In genomic region chr9:20972141-20972992, GRCm38 (mm10) we compare ENCODE assay signal across 8 mouse cellular contexts. TPM values are rescaled to one million over a fixed set of nuclear protein-coding genes. Genes with fewer than 3 reads are reported as not detected.
A peak's percentile ranks its signal among the peaks of the same experiment; 100 is the strongest.
DNase-seq lines count a peak whose midpoint lies in the region; ATAC-seq lines count a peak whose summit lies in the region.

No protein-coding gene starts in this region.

- H3K4me3 ChIP-seq in embryonic facial prominence, embryonic 15.5 days (replicated peaks) = peak overlapping the region; percentile 97
- peak overlapping the region; percentile 15; the same call in 1 of the 2 replicates for H3K4me3 ChIP-seq in neural tube, embryonic 11.5 days (ENCODE audit: low read depth, low read length)

- peak overlapping the region; percentile 85 for H3K4me2 ChIP-seq in embryonic facial prominence, embryonic 15.5 days (replicated peaks)
- H3K4me2 ChIP-seq in neural tube, embryonic 11.5 days (ENCODE audit: low read depth) = peak overlapping the region; percentile 42

- H3K36me3 ChIP-seq in embryonic facial prominence, embryonic 15.5 days = peaks cover 24% of the 10 kb centered on the region
- H3K36me3 ChIP-seq in neural tube, embryonic 11.5 days (ENCODE audit: control insufficient read depth, insufficient read depth, low read length) = peaks cover 4% of the 10 kb centered on the region; the same call in 1 of the 2 replicates

- peak overlapping the region; percentile 44; the same call in 1 of the 2 replicates for H3K9ac ChIP-seq in embryonic facial prominence, embryonic 15.5 days
- peak overlapping the region; percentile 49 for H3K9ac ChIP-seq in neural tube, embryonic 11.5 days (ENCODE audit: low read length)

- no peaks in the 10 kb centered on the region for H3K9me3 ChIP-seq in embryonic facial prominence, embryonic 15.5 days (replicated peaks)
- H3K9me3 ChIP-seq in neural tube, embryonic 11.5 days (ENCODE audit: control insufficient read depth, low read length) = no peaks in the 10 kb centered on the region

- WGBS in embryonic facial prominence, embryonic 15.5 days = 3% methylated on average over 28 of the region's 28 CpGs
- 35% methylated on average over 28 of the region's 28 CpGs for WGBS in neural tube, embryonic 11.5 days

- peaks cover 65% of the 10 kb centered on the region for H3K4me1 ChIP-seq in embryonic facial prominence, embryonic 15.5 days
- H3K4me1 ChIP-seq in neural tube, embryonic 11.5 days (ENCODE audit: control insufficient read depth, insufficient read depth, low read length) = peaks cover 21% of the 10 kb centered on the region

- DNase-seq in adrenal gland, adult 2 months = peak; percentile 70
- DNase-seq in adrenal gland, adult 18-20 months (ENCODE audit: low spot score in 2 of 2) = no peak
- DNase-seq in heart, adult 9 months (ENCODE audit: low spot score in 2 of 2) = peak; percentile 72 to 78
- DNase-seq in kidney, adult 9 months = peak; percentile 43
- peak; percentile 31 for DNase-seq in left cerebral cortex, postnatal 4 days
- peak; percentile 66 for DNase-seq in neural tube, embryonic 11.5 days (ENCODE audit: low spot score)

- H3K27ac ChIP-seq in embryonic facial prominence, embryonic 15.5 days (replicated peaks) = peak overlapping the region; percentile 99
- H3K27ac ChIP-seq in neural tube, embryonic 11.5 days (ENCODE audit: low read depth, low read length) = peak overlapping the region; percentile 57; the same call in 1 of the 2 replicates

- intact Hi-C loops in left cerebral cortex, postnatal 4 days (cut with DNase I) = no loop called here

- ATAC-seq in embryonic facial prominence, embryonic 15.5 days (ENCODE audit: insufficient number of reproducible peaks, low FRiP score, low TSS enrichment, low read depth) = peak; percentile 77
- ATAC-seq in neural tube, embryonic 11.5 days (ENCODE audit: insufficient read depth, low FRiP score, low TSS enrichment) = peak; percentile 31; the same call in 1 of the 2 replicates
- no peak for ATAC-seq in megakaryocyte-erythroid progenitor cell, adult 5-6 weeks (replicated peaks; ENCODE audit: low FRiP score, low TSS enrichment, poor library complexity, severe bottlenecking)

- no peaks in the 10 kb centered on the region for H3K27me3 ChIP-seq in embryonic facial prominence, embryonic 15.5 days
- no peaks in the 10 kb centered on the region for H3K27me3 ChIP-seq in neural tube, embryonic 11.5 days (ENCODE audit: control insufficient read depth, insufficient read depth, low read length)

RNA-seq across cellular contexts. Expression of gene S1pr2, which starts 4.2 kb away (rescaled TPM):
- 10 to 100 TPM; 20.4 to 26.6 TPM for total RNA-seq in adrenal gland, adult 2 months (2021)
- polyA plus RNA-seq in adrenal gland, adult 2 months (2012; rRNA removed) = 14.8 and 15.7 TPM in 2 replicates
- total RNA-seq in adrenal gland, adult 18-20 months (2021) = 10 to 100 TPM; 18.3 to 22.0 TPM
- polyA plus RNA-seq in embryonic facial prominence, embryonic 15.5 days (2015; fragmentation: Nextera tagmentation; extraction: Ambion mirVana) = 61.8 and 68.5 TPM in 2 replicates
- 1 to 10 TPM; 4.5 to 5.5 TPM for total RNA-seq in left cerebral cortex, postnatal 4 days (2021)
- polyA plus RNA-seq in neural tube, embryonic 11.5 days (2014; fragmentation: Nextera tagmentation; extraction: Ambion mirVana) = 24.8 and 28.5 TPM in 2 replicates
- total RNA-seq in megakaryocyte-erythroid progenitor cell, adult 5-6 weeks (2014; fragmentation: Nextera tagmentation) = 1.7 and 3.4 TPM in 2 replicates
- 0.46 TPM in 1 of 2 replicates, not detected in the other for total RNA-seq in megakaryocyte-erythroid progenitor cell, adult 5-6 weeks (2017)

RNA-seq across cellular contexts. Expression of gene Dnmt1, which starts 12.7 kb away (rescaled TPM):
- total RNA-seq in adrenal gland, adult 2 months (2021) = 10 to 100 TPM; 43.0 to 44.0 TPM
- 29.6 and 29.8 TPM in 2 replicates for polyA plus RNA-seq in adrenal gland, adult 2 months (2012; rRNA removed)
- 10 to 100 TPM; 33.6 to 34.9 TPM for total RNA-seq in adrenal gland, adult 18-20 months (2021)
- 77.2 and 78.4 TPM in 2 replicates for polyA plus RNA-seq in embryonic facial prominence, embryonic 15.5 days (2015; fragmentation: Nextera tagmentation; extraction: Ambion mirVana)
- 10 to 100 TPM; 86.1 to 88.5 TPM for total RNA-seq in left cerebral cortex, postnatal 4 days (2021)
- 70.3 and 72.7 TPM in 2 replicates for polyA plus RNA-seq in neural tube, embryonic 11.5 days (2014; fragmentation: Nextera tagmentation; extraction: Ambion mirVana)
- total RNA-seq in megakaryocyte-erythroid progenitor cell, adult 5-6 weeks (2014; fragmentation: Nextera tagmentation) = 163 and 192 TPM in 2 replicates
- 190 and 210 TPM in 2 replicates for total RNA-seq in megakaryocyte-erythroid progenitor cell, adult 5-6 weeks (2017)

RNA-seq across cellular contexts. Expression of gene Mrpl4, which starts 30.2 kb away (rescaled TPM):
- total RNA-seq in adrenal gland, adult 2 months (2021) = 100 to 1,000 TPM; 120 to 130 TPM
- polyA plus RNA-seq in adrenal gland, adult 2 months (2012; rRNA removed) = 245 and 270 TPM in 2 replicates
- 100 to 1,000 TPM; 122 to 124 TPM for total RNA-seq in adrenal gland, adult 18-20 months (2021)
- polyA plus RNA-seq in embryonic facial prominence, embryonic 15.5 days (2015; fragmentation: Nextera tagmentation; extraction: Ambion mirVana) = 122 and 126 TPM in 2 replicates
- total RNA-seq in left cerebral cortex, postnatal 4 days (2021) = 10 to 100 TPM; 45.2 to 49.3 TPM
- 131 and 135 TPM in 2 replicates for polyA plus RNA-seq in neural tube, embryonic 11.5 days (2014; fragmentation: Nextera tagmentation; extraction: Ambion mirVana)
- 66.2 and 78.8 TPM in 2 replicates for total RNA-seq in megakaryocyte-erythroid progenitor cell, adult 5-6 weeks (2014; fragmentation: Nextera tagmentation)
- total RNA-seq in megakaryocyte-erythroid progenitor cell, adult 5-6 weeks (2017) = 23.7 and 43.3 TPM in 2 replicates

RNA-seq across cellular contexts. Expression of gene Icam1, which starts 43.4 kb away (rescaled TPM):
- total RNA-seq in adrenal gland, adult 2 months (2021) = 10 to 100 TPM; 10.8 to 19.1 TPM
- polyA plus RNA-seq in adrenal gland, adult 2 months (2012; rRNA removed) = 7.5 and 8.3 TPM in 2 replicates
- total RNA-seq in adrenal gland, adult 18-20 months (2021) = 10 to 100 TPM in 1 of 2 experiments, 1 to 10 TPM in 1; 9.0 to 31.8 TPM
- polyA plus RNA-seq in embryonic facial prominence, embryonic 15.5 days (2015; fragmentation: Nextera tagmentation; extraction: Ambion mirVana) = 20.7 and 21.7 TPM in 2 replicates
- 1 to 10 TPM; 2.5 to 2.8 TPM for total RNA-seq in left cerebral cortex, postnatal 4 days (2021)
- 5.6 TPM in 2 replicates for polyA plus RNA-seq in neural tube, embryonic 11.5 days (2014; fragmentation: Nextera tagmentation; extraction: Ambion mirVana)
- 1.9 and 3.4 TPM in 2 replicates for total RNA-seq in megakaryocyte-erythroid progenitor cell, adult 5-6 weeks (2014; fragmentation: Nextera tagmentation)
- total RNA-seq in megakaryocyte-erythroid progenitor cell, adult 5-6 weeks (2017) = 3.6 TPM in 2 replicates

RNA-seq across cellular contexts. Expression of gene Icam4, which starts 56.8 kb away (rescaled TPM):
- total RNA-seq in adrenal gland, adult 2 months (2021) = 1 to 10 TPM; 1.1 to 5.1 TPM
- 1.9 and 2.7 TPM in 2 replicates for polyA plus RNA-seq in adrenal gland, adult 2 months (2012; rRNA removed)
- 1 to 10 TPM; 1.2 to 4.8 TPM for total RNA-seq in adrenal gland, adult 18-20 months (2021)
- 0.59 and 1.0 TPM in 2 replicates for polyA plus RNA-seq in embryonic facial prominence, embryonic 15.5 days (2015; fragmentation: Nextera tagmentation; extraction: Ambion mirVana)
- total RNA-seq in left cerebral cortex, postnatal 4 days (2021) = not detected
- polyA plus RNA-seq in neural tube, embryonic 11.5 days (2014; fragmentation: Nextera tagmentation; extraction: Ambion mirVana) = 4.2 and 5.8 TPM in 2 replicates
- 34.3 and 38.9 TPM in 2 replicates for total RNA-seq in megakaryocyte-erythroid progenitor cell, adult 5-6 weeks (2014; fragmentation: Nextera tagmentation)
- 16.3 and 40.0 TPM in 2 replicates for total RNA-seq in megakaryocyte-erythroid progenitor cell, adult 5-6 weeks (2017)

Comparison
In these comparisons a context has a peak if more than half of its experiments do, and no peak if none do; other contexts are left out.
1. DNase-seq: peak in adrenal gland, adult 2 months (single experiment), heart, adult 9 months (2 of 2), kidney, adult 9 months (single experiment), left cerebral cortex, postnatal 4 days (single experiment) and neural tube, embryonic 11.5 days (single experiment); none in adrenal gland, adult 18-20 months (0 of 2).